Mouse (Mus musculus) liver, embryonic 14.5 days (tissue): ENCODE measurements around the gene Mpdu1.

Experiments used
- CTCF ChIP-seq: IDR thresholded peaks from 2 replicates; pipeline ENCODE4 v1.5.1; 2016; ENCODE audit warnings: antibody characterized with exemption, low read depth, control low read depth
- EP300 ChIP-seq: IDR thresholded peaks from 2 replicates; pipeline ENCODE4 v1.6.1; 2016; ENCODE audit warnings: antibody characterized with exemption, low read depth

GRCm38 (mm10) chr11:69710470-69710869, 48.0 kb upstream of the Mpdu1 start:
- TF ChIP-seq CTCF (no peak), EP300 (no peak)
